Mouse (Mus musculus): ENCODE measurements around the gene Pgrmc2. TPM values are rescaled to one million over a fixed set of nuclear protein-coding genes. Genes with fewer than 3 reads are reported as not detected.
A peak's percentile ranks its signal among the peaks of the same experiment; 100 is the strongest.

Gene Pgrmc2
- total RNA-seq, 2 experiments from 2014 or later = 55.1 to 56.1 TPM

GRCm38 (mm10) chr3:41065320-41065719 lies 17.5 kb downstream of the Pgrmc2 start:
- no peak for DNase-seq

GRCm38 (mm10) chr3:41062758-41063157 lies 20.1 kb downstream of the Pgrmc2 start:
- DNase-seq = no peak

DNA sequence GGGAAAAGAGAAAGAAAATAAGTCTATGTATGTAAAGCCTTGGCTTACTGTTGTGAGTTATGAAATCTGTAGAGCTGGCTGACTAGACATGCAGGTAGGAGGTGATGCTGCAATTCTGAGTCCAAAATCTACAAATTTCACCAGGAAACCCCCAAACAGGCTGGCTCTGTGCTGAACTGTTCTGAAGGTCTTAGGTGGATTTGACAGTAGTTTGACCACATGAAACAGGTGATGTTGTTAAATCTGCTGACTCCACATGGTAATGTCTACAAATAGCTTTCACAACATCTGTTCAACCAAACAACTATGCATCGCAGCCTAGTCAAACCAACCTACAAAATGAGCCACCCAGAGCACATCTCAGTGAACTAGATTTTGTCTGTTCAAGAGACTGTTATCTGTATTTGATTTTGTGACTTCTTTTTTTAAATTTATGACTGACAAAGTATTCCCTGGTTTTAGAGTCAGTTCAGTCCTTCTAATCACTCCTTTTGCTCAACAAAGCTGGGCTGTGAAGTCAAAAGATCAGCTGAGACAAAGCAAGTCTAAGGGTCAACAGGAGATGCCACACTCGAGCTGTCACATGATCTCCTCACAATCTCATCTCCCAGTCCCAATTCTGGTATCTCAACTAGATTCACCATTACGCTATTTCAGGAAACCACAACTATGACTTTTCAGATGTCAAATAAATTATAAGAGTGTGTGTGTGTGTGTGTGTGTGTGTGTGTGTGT lies 20.8 kb downstream of the Pgrmc2 start:
- no peak for DNase-seq

DNA sequence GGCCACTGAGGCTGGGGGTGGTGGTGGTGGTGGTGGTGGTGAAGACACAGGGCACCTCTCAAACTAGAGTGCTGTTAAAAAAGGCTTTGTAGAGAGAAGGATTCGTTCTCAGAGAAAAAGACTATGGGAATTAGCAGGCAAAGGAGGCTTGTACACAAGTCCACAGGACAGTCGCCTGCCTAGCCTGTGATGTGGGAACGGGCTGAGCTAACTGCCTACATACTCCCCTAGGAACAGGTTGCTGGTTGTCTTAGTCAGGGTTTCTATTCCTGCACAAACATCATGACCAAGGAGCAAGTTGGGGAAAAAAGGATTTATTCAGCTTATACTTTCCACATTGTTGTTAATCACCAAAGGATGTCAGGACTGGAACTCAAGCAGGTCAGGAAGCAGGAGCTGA lies 23.6 kb downstream of the Pgrmc2 start:
- no peak for DNase-seq

DNA sequence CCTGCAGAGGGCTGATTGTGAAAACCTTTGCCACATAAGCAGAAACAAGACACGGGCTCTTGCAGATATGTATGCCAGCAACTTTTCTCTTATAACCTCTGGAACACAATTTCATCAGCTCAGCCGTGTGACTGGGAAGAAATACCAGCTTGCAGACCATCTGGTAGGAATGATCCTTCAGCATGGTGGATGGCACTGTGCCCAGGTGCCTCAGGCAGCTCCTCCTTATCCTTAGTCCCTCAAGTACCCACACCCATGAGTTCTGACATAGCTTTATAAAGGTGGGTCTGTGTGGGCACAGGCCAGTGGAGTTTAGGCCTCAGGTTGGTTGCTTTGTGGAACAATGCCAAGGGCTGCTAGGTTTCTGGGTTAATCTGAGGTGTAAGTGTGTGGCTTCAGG lies 24.5 kb downstream of the Pgrmc2 start:
- DNase-seq = peak; percentile 40

DNA sequence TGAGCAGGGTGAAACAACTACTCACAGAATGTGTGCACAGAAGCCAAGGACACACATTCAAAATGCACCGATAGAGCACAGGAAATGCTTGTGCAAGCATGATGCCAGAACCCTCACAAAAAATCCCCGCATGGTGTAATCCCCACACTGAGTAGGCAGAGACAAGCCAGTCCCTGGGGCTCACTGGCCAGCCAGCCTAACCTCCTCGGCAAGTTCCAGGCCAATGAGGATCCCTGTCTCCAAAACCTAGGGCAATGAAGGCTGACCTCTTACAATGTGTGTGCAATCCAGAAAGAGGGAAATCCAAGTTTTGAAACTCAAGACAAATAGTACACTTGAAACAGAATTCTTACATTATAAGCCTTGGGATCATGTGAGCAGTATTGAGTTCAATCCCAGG lies 29.5 kb downstream of the Pgrmc2 start:
- no peak for DNase-seq

DNA sequence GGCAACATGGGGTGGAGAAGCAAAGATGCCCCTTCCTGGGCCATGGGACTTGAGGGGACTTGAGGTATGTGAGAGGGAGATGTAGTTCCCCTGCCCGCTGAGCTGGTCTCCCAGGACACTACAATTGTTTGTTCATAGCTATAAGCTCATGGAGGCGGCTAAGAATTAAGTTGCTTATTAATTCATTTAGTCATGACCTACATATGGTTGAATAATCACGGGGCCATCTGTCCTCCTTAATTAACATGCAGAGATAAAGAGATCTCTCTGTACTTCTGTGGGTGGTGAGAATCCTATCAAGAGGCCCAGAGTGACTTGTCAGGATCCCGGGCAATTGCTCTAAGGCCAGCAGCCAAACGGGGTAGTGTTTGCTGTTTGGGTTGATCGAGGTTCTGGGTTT lies 35.0 kb downstream of the Pgrmc2 start:
- DNase-seq = no peak

- DNase-seq = peak; percentile 15
Measured at GRCm38 (mm10) chr3:41043756-41044354, 39.0 kb downstream of the Pgrmc2 start.

DNA sequence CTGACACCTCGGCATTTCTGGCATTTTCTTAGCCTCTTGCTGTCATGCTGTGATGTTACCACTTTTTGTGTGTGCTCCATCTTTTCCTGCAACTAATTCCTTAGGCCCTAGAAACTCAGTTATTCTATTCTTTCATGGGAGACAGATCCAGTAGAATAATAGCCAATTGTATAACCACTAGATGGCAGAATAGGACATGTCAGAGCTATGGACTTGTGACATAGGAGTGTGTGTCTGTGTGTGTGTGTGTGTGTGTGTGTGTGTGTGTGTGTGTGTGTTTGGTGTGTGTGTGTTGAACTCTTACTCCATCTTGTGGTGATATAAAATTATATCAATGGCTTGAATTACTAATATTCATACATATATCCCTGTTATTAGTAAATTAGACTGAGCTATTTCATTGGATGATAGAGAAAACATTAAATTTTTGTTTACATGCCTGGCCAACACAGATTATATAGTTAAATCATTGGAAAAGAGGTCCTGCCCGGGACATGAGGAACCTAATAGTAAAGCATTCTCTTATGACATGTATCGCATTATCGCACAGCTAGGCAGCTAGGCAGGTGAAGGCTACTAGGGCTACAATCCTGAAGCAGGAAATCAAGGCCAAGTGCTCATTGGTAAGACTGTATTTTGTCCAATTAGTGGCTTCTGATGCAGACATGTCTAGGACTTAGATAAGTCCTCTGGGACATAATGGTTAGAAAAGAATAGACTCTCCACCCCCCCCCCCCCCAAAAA lies 40.5 kb downstream of the Pgrmc2 start:
- DNase-seq = peak; percentile 49

GRCm38 (mm10) chr3:41041241-41041640 lies 41.6 kb downstream of the Pgrmc2 start:
- DNase-seq = no peak

DNA sequence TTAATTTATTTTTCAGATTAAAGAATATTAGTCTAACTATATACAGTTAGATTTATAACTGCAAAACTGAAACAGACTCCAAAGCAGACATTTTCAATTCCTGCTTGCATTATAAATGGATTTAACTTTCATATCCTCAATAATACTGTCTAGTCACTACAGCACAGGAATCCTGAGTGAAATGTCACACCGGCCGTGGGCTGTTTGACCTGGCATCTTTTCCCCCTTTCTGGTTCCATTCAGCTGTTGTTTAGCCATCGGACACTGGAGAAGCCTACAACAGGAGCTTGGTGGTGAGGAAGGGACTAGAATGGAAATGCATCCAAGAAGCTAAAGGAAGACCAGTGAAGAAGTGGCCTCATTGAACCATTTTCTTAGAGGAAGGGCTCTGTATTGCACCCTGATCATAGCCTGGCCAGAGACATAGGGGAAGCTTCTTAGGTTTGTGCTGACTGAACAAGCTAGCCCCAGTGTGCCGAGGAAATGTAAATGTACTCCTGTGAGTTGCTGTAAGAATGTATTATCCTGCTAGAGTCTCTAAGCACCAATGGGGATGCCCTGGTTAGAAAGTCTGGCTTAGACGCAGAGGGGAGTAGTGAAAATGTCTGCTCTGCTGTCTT lies 44.4 kb downstream of the Pgrmc2 start:
- no peak for DNase-seq

DNA sequence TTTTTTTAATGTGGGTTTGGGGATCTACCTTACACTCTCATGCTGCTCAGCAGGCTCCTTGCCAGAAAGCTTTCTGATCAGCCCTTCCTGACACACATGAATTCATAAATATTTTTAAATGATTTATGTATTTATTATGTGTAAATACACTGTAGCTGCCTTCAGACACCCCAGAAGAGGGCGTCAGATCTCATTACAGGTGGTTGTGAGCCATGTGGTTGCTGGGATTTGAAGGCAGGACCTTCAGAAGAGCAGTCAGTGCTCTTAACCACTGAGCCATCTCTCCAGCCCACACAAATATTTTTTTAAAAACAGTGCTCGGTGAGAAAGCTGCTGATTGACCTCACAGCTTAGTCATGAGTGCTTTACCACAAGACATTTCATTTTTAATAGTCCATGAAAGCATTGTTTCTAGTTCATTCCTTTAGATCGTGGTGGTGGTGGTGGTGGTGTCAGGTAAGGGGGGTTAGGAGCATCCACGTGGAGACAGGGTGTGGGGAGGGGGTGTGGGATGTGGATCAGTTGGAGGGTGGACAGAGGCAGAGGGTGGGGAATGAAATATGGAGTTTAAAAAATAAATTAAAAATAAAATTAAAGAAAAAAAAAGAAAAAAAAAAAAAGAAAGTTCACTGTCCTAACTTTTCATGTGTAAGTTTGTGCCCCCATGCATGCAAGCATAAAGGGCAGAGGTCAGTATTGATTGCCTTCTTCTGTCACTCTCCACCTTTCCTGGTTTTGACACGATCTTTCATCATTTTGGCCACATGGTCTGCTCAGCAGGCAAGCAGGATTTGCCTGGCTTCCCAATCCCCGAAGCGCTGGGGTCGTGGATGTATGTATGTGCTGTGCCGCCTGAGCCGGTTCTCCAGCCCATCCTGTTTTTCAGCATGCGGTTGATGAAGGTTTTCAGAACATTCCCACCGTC lies 51.3 kb downstream of the Pgrmc2 start:
- DNase-seq = no peak

DNA sequence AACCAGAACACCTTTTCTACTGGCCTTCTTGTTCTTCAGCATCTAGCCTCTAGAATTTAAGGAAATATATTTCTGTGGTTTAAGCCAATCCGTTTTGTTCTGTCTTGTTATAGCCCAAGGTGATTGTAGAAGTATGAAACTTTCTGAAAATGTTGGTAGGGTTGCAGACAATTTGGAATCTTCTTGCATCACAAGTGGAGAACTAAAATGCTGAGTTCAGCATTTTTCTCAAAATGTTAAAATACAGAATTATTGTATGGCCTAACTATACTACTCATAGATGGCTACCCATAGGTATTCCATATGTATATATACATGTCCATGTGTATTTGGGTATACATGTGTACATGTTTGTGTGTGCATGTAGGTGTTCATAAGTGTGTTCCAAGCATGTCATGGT lies 52.1 kb downstream of the Pgrmc2 start:
- no peak for DNase-seq

- peak; percentile 9 for DNase-seq
Measured at GRCm38 (mm10) chr3:41021980-41022379, 60.9 kb downstream of the Pgrmc2 start.

- no peak for DNase-seq
Measured at GRCm38 (mm10) chr3:41020687-41021086, 62.2 kb downstream of the Pgrmc2 start.

DNA sequence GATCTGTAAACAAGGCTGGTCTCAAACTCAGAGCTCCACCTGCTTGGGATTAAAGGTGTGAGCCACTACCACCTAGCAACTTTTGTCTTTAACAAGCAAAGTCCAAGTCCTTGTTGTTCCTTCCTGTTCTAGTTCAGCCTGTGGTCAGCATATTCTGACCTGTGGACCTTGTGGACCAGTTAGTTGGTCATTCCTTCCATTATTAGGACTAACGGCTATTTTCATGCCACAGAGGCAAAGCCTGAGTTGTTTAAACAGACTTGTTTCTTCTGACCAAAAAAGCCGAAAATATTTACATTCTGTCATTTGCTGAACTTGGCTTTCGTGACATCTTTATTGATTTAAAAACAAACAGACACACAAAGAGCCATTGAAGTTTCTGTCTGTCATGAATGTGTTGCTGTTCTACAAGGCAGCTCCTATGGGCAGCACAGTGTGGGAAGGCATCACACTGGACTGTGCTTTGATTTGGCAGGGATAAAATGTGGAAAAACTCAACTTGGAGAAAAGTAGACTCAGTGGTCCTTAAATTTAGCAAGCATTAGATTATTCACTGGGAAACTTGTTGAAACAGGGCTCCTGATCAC lies 64.7 kb downstream of the Pgrmc2 start:
- no peak for DNase-seq

Other genes starting within 250 kb of the Pgrmc2 start
- 10 to 100 TPM; 13.2 to 14.7 TPM for gene Mfsd8, start 236.2 kb downstream of the Pgrmc2 start, total RNA-seq (2021)
- gene Abhd18, start 236.1 kb downstream of the Pgrmc2 start, total RNA-seq (2021) = 10 to 100 TPM; 28.9 to 33.0 TPM
- gene 1700034I23Rik, start 180.5 kb downstream of the Pgrmc2 start, total RNA-seq (2021) = under 1 TPM in 1 of 2 experiments, not detected in 1; 0.14 TPM
- 10 to 100 TPM; 54.3 to 56.0 TPM for gene Larp1b, start 133.2 kb downstream of the Pgrmc2 start, total RNA-seq (2021)

Data from heart, postnatal 4 days (tissue).